Mouse (Mus musculus) splenic B cell, adult 2 months (primary cell): ENCODE measurements around the gene Tspan3.

Experiments
- DNase-seq: peaks from one replicate; pipeline ENCODE4 v3.0.0-alpha.2; 2011; ENCODE audit warnings: low read depth, low spot score
- H3K27me3 ChIP-seq: 2 replicates; pipeline ENCODE4 v1.6.1; 2012; ENCODE audit warnings: mild to moderate bottlenecking, low read length, moderate library complexity, mixed read lengths; ENCODE audit not compliant: control insufficient read depth, poor library complexity, insufficient read depth, severe bottlenecking
- H3K36me3 ChIP-seq: 2 replicates; pipeline ENCODE4 v1.6.1; 2012; ENCODE audit warnings: mild to moderate bottlenecking, low read length, moderate library complexity, mixed read lengths; ENCODE audit not compliant: control insufficient read depth, poor library complexity, insufficient read depth, severe bottlenecking

Tspan3 gene

GRCm38 (mm10) chr9:56135590-56136197 is 29.6 kb downstream of the Tspan3 start:
- no peak for DNase-seq
- Histone ChIP-seq H3K36me3 (no peaks in the 10 kb centered on the region), H3K27me3 (no peaks in the 10 kb centered on the region)

DNA sequence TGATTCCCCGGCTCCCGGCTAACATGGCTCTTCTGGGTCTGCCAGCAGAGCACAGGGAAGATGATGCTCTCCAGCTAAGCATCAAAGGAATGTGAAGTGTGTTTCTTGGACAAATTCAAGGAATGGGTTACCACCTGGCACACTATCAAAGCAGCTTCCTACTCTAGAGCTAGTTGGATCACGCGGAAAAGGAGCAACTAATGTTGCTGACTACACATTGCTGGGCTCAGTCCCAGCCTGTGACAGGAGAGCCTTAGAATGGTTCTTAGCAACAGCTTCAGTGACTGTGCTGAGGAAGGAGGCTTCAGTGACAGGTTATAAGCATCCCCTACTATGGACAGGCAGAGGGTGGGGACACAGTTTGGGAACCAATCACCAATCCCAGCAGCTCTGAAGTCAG is 30.7 kb downstream of the Tspan3 start:
- no peak for DNase-seq
- no peaks in the 10 kb centered on the region; the same call in 1 of the 2 replicates for H3K36me3 ChIP-seq
- H3K27me3 ChIP-seq: no peaks in the 10 kb centered on the region

GRCm38 (mm10) chr9:56133970-56134369 is 31.3 kb downstream of the Tspan3 start:
- DNase-seq: no peak
- Histone ChIP-seq H3K27me3 (no peaks in the 10 kb centered on the region), H3K36me3 (no peaks in the 10 kb centered on the region; the same call in 1 of the 2 replicates)

DNA sequence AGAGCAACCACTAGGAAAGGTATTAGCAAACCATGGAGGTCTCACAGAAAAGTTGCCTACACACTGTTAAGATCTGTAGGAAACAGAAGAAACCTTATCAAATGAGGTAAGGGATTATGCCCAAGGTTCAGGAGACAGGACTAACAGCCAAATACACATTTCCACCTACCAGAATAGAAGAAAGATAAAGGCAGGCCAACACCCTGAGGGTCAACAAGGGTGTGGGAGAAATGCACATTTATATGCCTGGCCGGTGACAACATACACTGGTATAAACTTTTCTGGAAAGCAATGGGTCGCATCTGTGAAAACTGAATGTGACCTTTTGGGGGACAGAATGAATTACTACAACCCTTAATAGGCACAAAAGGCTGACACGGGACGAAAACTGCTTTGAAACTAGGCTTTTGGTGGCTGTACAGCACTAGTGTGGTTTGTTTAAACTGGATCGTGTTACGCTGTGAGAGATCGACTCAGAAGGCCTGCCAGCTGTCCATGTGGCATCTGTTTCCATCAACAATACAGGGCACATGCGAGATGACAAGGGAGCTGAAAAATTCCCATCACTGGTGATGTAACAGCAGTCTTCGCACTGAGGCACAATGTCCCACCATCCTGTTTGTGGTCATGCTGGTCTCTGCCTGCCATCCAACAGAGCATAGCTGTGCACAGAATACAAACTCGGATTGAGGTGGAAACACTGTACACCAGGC is 33.3 kb downstream of the Tspan3 start:
- DNase-seq: no peak
- no peaks in the 10 kb centered on the region for H3K27me3 ChIP-seq
- H3K36me3 ChIP-seq: peaks cover under 1% of the 10 kb centered on the region; the same call in 1 of the 2 replicates

- Histone ChIP-seq H3K36me3 (peaks cover 4% of the 10 kb centered on the region; the same call in 1 of the 2 replicates), H3K27me3 (no peaks in the 10 kb centered on the region)
- DNase-seq: no peak
Measured at GRCm38 (mm10) chr9:56130536-56130935, 34.7 kb downstream of the Tspan3 start.

GRCm38 (mm10) chr9:56129951-56130350 is 35.3 kb downstream of the Tspan3 start:
- H3K36me3 ChIP-seq: peaks cover 4% of the 10 kb centered on the region; the same call in 1 of the 2 replicates
- no peak for DNase-seq

GRCm38 (mm10) chr9:56128331-56128730 is 36.9 kb downstream of the Tspan3 start:
- DNase-seq: no peak
- no peaks in the 10 kb centered on the region for H3K27me3 ChIP-seq
- H3K36me3 ChIP-seq: peaks cover 4% of the 10 kb centered on the region; the same call in 1 of the 2 replicates

More at GRCm38 (mm10) chr9:56129951-56130350, 35.3 kb downstream of the Tspan3 start:
- no peaks in the 10 kb centered on the region for H3K27me3 ChIP-seq

- Histone ChIP-seq H3K27me3 (no peaks in the 10 kb centered on the region), H3K36me3 (peaks cover 4% of the 10 kb centered on the region)
- no peak for DNase-seq
Measured at GRCm38 (mm10) chr9:56126453-56127173, 38.7 kb downstream of the Tspan3 start.

GRCm38 (mm10) chr9:56124561-56124960 is 40.7 kb downstream of the Tspan3 start:
- DNase-seq: no peak
- Histone ChIP-seq H3K36me3 (peaks cover 4% of the 10 kb centered on the region), H3K27me3 (no peaks in the 10 kb centered on the region)

- H3K27me3 ChIP-seq: no peaks in the 10 kb centered on the region
- no peak for DNase-seq
- peaks cover 4% of the 10 kb centered on the region for H3K36me3 ChIP-seq
Measured at GRCm38 (mm10) chr9:56123613-56124012, 41.7 kb downstream of the Tspan3 start.

DNA sequence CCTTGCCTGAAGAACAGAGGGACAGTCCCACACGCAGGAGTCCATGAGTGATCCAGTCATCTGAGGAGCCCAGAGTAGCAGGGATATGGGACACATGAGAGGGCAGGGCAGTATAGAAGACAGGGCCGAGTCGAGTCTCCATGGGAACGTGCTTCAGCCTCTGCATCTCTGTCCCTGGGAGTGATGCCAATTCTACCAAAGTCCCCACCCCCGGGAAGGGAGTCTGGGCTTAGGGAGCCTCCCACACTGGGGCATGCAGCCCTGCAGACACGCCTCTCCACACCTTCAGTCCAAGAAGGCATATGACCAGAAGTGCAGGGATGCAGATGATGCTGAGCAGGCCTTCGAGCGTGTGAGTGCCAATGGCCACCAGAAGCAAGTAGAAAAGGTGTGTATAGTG is 42.3 kb downstream of the Tspan3 start:
- DNase-seq: no peak
- Histone ChIP-seq H3K27me3 (no peaks in the 10 kb centered on the region), H3K36me3 (peaks cover 4% of the 10 kb centered on the region)

DNA sequence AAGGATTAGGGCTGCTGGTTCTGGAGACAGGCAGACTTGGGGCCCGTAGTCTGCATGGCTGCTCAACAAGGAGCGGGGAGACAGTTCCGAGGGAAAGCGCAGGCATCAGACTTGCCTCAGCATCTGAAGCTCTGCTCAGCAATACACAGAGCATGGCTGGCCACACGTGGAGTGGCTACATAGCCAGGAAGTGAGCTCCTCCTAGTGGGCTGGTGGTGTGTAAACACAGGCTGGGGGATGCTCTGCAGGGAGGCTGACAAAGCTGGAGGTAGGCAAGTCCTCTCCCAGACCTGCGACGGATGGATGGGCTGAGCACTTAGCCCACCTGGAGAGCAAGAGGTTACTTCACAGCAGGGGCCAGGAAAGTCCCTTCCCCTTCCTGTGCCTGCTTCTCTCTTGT is 44.2 kb downstream of the Tspan3 start:
- no peaks in the 10 kb centered on the region; the same call in 1 of the 2 replicates for H3K36me3 ChIP-seq
- no peaks in the 10 kb centered on the region for H3K27me3 ChIP-seq
- peak; percentile 44 for DNase-seq

DNA sequence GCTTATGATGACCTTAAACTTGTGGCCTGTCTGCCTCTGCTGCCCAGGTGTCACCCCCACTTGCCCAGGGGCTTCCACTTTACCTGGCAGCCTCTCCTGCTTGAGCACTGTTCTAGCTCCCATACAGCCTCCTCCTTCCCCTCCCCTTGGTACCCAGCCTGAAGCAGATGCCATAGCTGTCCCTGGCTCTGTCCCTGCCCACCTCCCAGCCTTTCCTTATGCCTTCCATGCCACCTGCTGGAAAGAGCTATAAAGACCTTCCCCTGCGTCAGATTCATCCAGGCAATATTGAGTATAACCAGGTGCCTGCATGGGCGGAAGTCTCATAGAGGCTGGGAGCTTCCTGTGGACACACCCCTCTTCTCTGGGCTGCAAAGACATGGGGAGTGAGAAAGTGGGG is 45.6 kb downstream of the Tspan3 start:
- Histone ChIP-seq H3K36me3 (no peaks in the 10 kb centered on the region; the same call in 1 of the 2 replicates), H3K27me3 (no peaks in the 10 kb centered on the region)
- no peak for DNase-seq

DNA sequence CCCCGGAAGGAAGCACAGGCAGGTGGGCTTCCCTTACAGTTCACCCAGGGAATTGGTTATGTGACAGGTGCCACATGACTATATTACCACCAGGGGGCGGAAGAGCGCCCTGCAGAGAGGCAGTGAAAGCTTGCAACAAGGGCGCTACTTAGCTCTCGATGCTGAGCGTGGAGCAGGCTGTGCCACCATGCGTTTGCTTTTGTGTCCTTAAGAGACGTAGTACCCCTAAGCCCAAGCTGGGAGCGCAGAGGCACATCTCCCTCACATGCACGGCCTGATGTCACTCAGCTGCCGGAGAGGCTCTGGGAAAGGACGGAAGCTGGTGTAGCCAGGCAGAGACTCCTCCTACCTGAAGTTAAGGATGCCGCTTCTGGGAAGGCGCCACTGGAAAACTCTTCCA is 46.7 kb downstream of the Tspan3 start:
- peak; percentile 82 for DNase-seq
- no peaks in the 10 kb centered on the region for H3K27me3 ChIP-seq
- H3K36me3 ChIP-seq: no peaks in the 10 kb centered on the region; the same call in 1 of the 2 replicates

GRCm38 (mm10) chr9:56118091-56118490 is 47.2 kb downstream of the Tspan3 start:
- Histone ChIP-seq H3K36me3 (no peaks in the 10 kb centered on the region), H3K27me3 (no peaks in the 10 kb centered on the region)
- no peak for DNase-seq
